Mouse (Mus musculus): ENCODE data around the gene Fgfr2. TPM values are rescaled to one million over a fixed set of nuclear protein-coding genes. Genes with fewer than 3 reads are reported as not detected.

Gene Fgfr2
- total RNA-seq, 2 experiments from 2014 or later: 35.8 to 40.8 TPM

GRCm38 (mm10) chr7:131547481-131547880 is 1575.7 kb downstream of the Fgfr2 start:
- DNase-seq: no peak
- intact Hi-C loops (cut with DNase I): loop anchor here (10.0 kb wide), 2 partner anchors 197 to 667 kb away; no protein-coding TSS in a partner anchor

- no peak for DNase-seq
- intact Hi-C loops (cut with DNase I): loop anchor here (10.0 kb wide), 2 partner anchors 198 to 668 kb away; no protein-coding TSS in a partner anchor
Observed at GRCm38 (mm10) chr7:131546423-131546822, 1576.7 kb downstream of the Fgfr2 start.

GRCm38 (mm10) chr7:131545701-131546385 is 1577.3 kb downstream of the Fgfr2 start:
- intact Hi-C loops (cut with DNase I): loop anchor here (10.0 kb wide), 2 partner anchors 199 to 669 kb away; no protein-coding TSS in a partner anchor
- DNase-seq: no peak

- no peak for DNase-seq
- intact Hi-C loops (cut with DNase I): loop anchor here (10.0 kb wide), 2 partner anchors 200 to 670 kb away; no protein-coding TSS in a partner anchor
Observed at GRCm38 (mm10) chr7:131544871-131545270, 1578.3 kb downstream of the Fgfr2 start.

- DNase-seq: no peak
- intact Hi-C loops (cut with DNase I): loop anchor here (10.0 kb wide), 2 partner anchors 201 to 671 kb away; no protein-coding TSS in a partner anchor
Observed at GRCm38 (mm10) chr7:131543623-131544481, 1579.3 kb downstream of the Fgfr2 start.

- no peak for DNase-seq
- intact Hi-C loops (cut with DNase I): loop anchor here (10.0 kb wide), 2 partner anchors 202 to 672 kb away; no protein-coding TSS in a partner anchor
Observed at GRCm38 (mm10) chr7:131542872-131543622, 1580.1 kb downstream of the Fgfr2 start.

- intact Hi-C loops (cut with DNase I): loop anchor here (10.0 kb wide), 2 partner anchors 203 to 673 kb away; no protein-coding TSS in a partner anchor
- DNase-seq: no peak
Observed at GRCm38 (mm10) chr7:131542115-131542871, 1580.9 kb downstream of the Fgfr2 start, which contains the start of gene Hmx3. TSS of gene Hmx3 (plus strand) at chr7:131542867.

GRCm38 (mm10) chr7:131541184-131542114 is 1581.7 kb downstream of the Fgfr2 start:
- intact Hi-C loops (cut with DNase I): loop anchor here (10.0 kb wide), 2 partner anchors 203 to 673 kb away; no protein-coding TSS in a partner anchor
- DNase-seq: no peak

GRCm38 (mm10) chr7:131539979-131540378 is 1583.2 kb downstream of the Fgfr2 start:
- intact Hi-C loops (cut with DNase I): loop anchor here (10.0 kb wide), 3 partner anchors 105 to 675 kb away; no protein-coding TSS in a partner anchor
- DNase-seq: peak; percentile 91

- no peak for DNase-seq
- intact Hi-C loops (cut with DNase I): no loop called here
Observed at GRCm38 (mm10) chr7:131503739-131504138, 1619.4 kb downstream of the Fgfr2 start.

GRCm38 (mm10) chr7:131478403-131478802 is 1644.7 kb downstream of the Fgfr2 start:
- DNase-seq: no peak
- intact Hi-C loops (cut with DNase I): no loop called here

GRCm38 (mm10) chr7:131477140-131477539 is 1646.0 kb downstream of the Fgfr2 start:
- DNase-seq: no peak
- intact Hi-C loops (cut with DNase I): no loop called here

GRCm38 (mm10) chr7:131471551-131471950 is 1651.6 kb downstream of the Fgfr2 start:
- intact Hi-C loops (cut with DNase I): no loop called here
- DNase-seq: no peak

GRCm38 (mm10) chr7:131469506-131469905 is 1653.6 kb downstream of the Fgfr2 start:
- intact Hi-C loops (cut with DNase I): no loop called here
- DNase-seq: no peak

GRCm38 (mm10) chr7:131467312-131467711 is 1655.8 kb downstream of the Fgfr2 start:
- intact Hi-C loops (cut with DNase I): no loop called here
- no peak for DNase-seq

- DNase-seq: no peak
- intact Hi-C loops (cut with DNase I): no loop called here
Observed at GRCm38 (mm10) chr7:131465735-131466134, 1657.4 kb downstream of the Fgfr2 start.

- intact Hi-C loops (cut with DNase I): no loop called here
- DNase-seq: no peak
Observed at GRCm38 (mm10) chr7:131465117-131465601, 1658.0 kb downstream of the Fgfr2 start.

GRCm38 (mm10) chr7:131456714-131457113 is 1666.4 kb downstream of the Fgfr2 start:
- DNase-seq: no peak
- intact Hi-C loops (cut with DNase I): no loop called here

All from left cerebral cortex, postnatal 4 days (tissue).